Mouse (Mus musculus) naive thymus-derived CD4-positive, alpha-beta T cell, adult 2 months (primary cell): Measurements from ENCODE around the gene Ctr9.
A peak's percentile ranks its signal among the peaks of the same experiment; 100 is the strongest.

Experiments
- DNase-seq: peaks from one replicate; pipeline ENCODE4 v3.0.0-alpha.2; 2011; ENCODE audit warnings: low read depth

Gene Ctr9

DNA sequence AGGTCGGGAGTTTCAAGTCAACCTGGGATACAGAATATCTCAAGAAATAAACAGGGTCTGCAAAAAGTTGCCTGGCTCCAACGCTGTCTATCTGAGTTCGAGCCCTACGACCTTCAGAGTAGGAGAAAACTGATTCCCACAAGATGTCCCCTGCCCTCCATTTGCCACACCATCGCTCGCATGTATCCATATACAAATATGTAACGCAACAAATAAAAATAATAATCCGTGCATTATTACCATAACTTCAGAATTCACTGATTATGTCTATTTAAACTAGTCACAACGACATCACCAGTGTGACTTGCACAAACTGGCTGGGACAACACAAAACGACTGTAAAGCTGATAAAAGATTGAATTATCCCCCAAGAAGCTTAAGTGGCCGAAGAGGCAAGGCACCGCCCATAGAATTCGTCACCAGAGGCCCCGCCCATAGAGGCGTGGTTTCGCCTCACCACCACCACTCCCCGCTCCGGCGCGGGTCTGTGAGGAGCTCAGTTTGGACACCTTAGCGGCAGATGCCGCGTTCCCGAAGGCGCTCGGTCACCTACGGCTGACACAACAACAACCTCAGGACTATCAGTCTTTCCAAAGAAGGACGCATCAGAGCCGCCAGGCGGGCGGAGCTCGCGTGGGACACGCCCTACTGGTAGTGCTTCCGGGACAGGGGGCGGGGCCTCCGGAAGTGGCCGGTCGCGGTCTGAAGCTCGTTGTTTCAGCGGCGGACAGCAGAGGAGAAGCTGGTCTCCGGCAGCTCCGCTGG lies at the start of gene Ctr9:
Gene Ctr9, plus strand, starts transcription at position 671 of the 765 bp plus-strand sequence.
- DNase-seq: peak; percentile 93

DNA sequence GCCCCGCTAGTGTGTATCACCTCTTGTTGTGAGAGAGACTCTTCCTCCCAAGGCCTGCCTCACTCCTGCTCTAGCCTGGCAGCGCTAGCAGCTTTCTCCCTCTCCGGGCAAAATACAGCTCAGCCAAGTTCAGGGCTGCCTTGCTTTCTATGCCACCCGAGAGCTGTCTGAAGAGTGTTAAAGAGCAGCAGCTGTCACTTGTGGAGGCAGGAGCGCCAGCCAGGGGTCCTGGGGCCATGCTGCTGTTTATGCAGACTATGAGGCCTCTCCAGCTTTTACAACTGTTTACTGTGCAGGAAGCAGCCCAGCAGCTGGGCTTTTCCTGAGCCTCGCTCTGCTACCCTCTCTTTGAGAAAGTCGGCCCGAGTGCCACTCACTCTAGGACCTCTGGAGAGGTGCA lies 47.7 kb upstream of the Ctr9 start:
- DNase-seq: peak; percentile 34

DNA sequence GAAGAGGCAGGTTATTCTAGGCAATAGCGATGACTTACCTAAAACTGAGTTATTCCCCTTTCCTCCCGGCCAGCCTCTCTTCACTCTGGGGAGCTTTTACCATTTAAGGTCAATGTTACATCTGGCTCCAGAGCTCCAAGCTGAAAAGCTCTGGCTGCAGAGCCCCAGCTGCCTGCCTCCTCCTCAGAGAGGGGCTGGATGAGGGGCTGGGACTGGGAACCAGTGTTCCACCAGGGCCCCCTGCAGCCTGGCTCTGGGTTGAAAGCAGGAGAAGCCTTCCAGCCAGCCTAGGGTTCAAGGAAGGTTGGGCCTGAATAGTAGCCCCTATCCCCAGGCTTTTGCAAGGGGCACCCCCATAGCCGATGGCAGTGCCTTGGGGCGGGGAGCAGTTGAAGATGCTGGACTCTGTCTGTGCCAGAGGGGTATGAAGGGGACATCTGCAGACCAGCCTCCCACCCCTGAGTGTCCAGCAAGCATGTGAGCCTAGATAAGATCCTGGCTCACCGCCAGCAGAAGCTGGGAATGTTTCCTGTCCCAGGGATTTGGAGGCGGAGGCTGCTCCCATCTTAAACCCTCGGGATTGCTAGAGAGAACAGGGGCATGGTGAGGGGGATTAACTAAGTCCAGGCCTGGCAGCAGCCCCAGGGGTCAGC lies 46.6 kb upstream of the Ctr9 start, which contains the start of gene Mrvi1:
Gene Mrvi1, minus strand, starts transcription at position 409 of the 653 bp plus-strand sequence.
- DNase-seq: no peak

DNA sequence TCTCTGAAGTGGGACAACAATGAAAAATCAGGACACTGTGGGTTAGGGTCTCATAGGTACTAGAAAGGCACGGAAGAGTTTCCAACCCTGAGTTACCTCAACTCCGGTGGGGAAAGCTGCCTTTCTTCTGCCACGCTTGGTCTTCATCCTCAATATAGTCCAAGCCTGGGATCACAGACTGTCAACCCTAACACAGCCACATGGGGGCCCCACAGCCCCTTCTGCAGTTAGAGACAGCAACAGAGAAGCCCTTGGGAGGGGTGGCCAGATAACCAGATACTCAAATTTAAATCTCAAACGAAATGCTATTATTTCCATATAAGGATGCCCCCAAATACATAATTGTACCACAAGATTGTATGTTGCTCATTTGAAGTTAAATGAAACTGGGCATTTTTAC lies 46.0 kb upstream of the Ctr9 start:
- DNase-seq: peak; percentile 52

DNA sequence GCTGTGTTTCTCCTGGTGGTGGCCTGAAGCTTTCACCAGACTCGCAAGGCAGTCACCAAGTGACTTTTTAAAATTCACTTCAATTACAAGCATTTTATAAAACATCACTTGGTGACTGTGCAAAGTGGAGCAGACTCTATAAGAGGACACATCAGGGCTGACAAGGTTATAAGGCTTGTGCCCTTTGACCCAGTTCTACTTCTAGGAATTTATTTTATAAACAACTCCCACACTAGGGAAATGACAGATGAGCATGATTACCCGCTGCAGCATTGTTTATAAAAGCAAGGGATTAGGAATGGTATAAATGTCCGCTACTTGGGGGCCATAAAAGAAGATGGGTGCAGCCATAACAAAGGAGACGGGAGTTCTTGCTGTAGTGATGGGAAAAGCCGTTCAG lies 45.1 kb upstream of the Ctr9 start:
- no peak for DNase-seq

DNA sequence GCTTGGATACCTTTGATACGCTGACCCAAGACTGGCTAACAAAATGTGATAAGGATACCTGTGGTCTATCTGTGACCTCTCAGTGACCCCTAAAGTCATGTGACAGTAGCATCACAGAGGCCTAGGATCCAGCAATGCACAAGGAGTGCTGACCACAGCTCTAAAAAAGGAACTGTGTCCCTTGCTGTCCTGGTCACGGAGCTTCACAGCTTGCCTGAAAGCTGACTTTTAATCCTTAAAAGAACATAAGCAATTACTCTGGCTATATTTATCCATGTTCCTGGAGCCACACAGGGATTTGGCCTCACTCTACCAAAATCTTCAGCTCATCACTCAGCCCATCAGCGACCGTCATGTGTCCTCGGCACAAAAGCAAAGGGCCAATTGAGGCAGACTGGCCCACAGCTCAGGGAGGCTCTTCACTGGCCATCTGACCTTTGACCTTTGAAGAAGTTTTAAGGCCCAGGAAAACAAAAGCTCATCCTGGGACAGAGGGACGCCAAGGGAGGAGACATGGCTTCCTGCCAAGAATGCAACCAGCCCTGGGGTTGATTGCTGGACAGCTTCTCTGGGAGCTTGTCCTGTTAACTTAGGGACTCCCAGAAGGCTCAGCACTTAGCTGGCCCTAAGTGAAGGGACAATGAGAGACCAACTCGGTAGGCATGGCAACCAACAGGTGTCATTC lies 43.0 kb upstream of the Ctr9 start:
- DNase-seq: no peak

DNA sequence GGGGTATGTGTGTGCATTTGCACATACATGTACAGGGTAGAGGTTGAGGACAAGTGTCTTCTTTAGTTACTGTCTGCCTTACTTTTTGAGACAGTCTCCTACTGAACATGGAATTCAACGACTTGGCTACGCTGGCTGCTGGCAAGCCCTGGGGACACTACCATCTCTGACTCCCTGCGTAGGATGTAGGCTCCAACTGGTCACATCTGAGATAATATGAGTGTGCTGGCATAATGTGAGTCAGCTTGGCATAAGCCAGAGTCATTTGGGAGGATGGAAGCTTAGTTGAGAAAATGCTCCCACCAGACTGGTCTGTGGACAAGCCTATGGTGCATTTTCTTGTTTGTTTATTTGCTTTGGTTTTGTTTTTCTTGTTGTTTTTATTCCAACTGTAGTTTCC lies 40.7 kb upstream of the Ctr9 start:
- no peak for DNase-seq

DNA sequence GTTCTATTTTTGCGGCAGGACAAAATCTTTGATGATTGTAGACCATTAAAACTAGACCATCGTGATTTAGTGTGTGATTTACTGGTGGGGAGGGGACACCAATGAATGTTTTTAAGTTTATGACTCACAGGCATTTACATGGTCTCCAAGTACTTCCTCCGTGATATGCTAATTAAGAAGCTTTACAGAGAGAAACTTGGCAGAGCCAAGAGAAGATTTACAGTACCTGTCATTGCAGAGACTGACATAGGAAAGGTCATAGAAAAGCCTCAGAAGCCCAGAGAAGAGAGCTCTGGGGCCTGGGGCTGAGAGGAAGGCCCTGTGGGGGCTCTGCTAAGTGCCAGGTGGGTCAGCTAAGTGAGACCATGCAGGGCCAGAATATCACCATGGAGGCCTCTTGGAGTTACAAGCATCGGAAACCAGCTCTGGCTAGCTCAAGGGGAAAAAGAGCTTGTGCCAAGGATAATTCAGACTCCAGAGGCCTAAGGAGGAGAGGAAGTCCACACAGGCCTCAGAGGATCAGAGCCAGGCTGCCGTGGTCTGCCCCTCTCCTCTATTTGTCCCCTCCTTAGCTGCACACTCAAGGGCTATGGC lies 39.4 kb upstream of the Ctr9 start:
- no peak for DNase-seq

DNA sequence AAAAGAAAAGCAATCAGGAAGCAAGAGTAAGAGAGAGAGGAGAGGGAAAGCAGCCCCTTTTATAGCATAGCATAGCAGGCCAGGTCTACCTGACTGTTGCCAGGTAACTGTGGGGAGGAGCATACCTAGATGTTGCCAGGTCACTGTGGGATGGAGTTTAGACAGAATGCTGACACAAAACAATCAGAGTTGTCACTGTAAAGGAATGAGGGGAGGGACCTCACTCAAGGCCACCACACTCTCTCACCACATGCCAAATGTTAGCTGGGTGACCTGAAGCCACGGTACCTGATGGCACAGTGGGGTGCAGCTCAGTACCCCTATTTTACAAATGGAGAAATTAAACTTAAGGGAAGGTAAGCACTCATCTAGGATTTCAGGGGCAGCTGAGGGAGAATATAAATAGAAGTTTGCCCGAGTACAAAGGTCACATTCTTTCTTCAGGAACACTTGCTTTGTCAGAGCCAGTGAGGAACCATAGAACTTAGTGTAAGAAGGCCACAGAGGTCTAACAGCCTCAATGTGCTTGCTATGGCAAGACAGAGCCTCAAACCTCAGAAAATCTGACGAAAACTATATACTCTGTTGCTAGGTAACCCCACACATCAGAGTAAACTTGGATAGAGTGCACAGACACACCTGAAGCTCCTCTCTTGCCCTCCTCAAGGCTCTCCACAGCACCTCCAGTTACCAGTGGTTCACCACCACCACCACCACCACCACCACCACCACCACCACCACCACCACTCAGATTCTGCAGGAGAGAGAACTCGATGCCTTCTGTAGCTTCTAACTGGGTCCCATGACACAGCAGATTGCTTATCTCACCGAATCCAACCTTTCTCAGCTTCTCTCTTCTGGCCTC lies 38.2 kb upstream of the Ctr9 start:
- no peak for DNase-seq

DNA sequence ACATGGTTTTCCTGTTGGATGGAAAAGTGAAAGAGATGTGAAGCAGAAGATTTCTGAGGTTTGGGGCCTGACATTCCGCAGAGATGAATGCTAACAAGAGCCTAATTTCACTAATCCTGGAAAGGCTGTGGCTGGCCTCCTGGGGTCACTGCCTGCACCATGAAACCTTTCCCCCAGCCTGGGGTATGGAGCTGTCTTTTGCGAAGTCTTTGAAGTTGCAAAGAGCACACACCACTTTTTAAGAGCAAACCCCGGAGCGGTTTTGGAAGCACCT lies 37.6 kb upstream of the Ctr9 start:
- no peak for DNase-seq

DNA sequence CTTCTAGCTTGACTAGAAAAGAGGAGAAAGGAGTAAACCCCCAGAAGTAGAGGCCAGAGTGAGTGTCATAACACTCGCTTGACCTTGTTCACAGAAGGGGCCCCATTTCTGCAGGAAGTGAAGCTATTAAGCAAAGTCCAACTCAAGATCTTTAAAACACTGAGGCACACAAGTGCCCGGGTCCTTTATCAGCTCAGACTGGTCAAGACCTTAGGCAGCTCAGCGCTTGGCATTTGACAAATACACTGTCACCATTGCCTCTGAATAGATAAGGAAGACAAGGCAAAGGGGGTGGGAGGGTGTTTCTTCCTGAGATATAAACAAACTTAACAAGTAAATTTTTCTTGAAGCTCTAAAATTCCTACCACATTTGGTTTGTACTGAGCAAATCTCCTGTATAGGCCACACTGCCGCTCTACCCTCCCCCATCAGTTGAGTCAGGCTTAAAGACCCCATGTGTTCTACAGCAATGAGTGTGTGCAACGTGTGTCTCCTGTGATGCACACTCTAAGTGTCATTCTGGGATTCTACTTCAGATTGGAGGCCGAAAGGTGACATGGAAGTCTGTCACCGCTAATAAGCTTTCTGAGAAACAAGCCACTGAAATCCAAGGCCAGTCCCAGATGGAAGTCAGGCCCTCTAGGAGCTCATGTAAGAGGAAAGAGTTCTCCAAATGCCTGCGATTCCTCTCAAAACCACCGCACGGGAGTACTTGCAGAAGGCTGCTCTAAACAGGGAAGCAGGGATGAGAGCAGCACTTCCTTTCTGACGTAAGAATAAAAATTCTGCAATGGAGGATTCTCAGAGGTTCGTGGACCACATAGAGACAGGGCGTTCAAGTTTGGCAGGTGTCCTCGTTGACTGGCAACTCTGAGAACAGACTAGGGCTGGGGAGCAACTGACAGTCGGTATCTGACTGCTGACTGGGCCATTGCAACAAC lies 29.6 kb upstream of the Ctr9 start:
- DNase-seq: no peak

DNA sequence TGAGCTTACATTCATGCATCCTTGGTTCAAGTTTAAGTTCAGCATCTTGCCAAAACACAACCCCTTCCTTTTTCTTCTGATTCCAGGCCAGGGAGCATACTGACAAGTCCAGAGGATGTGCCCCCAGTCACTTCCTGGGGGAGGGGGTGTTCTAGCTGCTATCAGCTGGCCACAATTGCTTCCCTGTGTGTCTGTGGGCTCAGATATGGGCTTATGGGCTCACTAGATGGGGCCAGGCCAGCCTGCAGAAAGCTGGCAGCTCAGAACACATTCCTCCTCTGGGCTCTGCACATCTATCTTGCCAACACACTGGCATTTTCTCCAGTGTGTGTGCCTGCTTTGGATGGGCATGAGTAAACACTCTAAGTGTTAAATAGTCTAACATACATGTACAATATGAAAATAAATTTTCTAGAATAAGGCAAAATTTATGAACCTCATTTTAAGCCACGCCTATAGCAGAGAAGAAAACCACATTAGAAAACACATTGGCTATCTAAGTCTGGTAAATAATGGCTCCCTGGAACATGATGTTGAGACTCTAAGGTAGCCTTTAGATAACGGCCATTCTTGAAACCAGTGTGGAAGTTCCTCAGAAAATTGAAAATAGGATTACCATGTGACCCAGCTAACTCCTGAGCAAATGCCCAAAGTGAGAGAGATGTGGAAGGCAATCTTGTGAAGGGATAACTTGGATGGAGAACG lies 24.5 kb upstream of the Ctr9 start:
- DNase-seq: no peak

DNA sequence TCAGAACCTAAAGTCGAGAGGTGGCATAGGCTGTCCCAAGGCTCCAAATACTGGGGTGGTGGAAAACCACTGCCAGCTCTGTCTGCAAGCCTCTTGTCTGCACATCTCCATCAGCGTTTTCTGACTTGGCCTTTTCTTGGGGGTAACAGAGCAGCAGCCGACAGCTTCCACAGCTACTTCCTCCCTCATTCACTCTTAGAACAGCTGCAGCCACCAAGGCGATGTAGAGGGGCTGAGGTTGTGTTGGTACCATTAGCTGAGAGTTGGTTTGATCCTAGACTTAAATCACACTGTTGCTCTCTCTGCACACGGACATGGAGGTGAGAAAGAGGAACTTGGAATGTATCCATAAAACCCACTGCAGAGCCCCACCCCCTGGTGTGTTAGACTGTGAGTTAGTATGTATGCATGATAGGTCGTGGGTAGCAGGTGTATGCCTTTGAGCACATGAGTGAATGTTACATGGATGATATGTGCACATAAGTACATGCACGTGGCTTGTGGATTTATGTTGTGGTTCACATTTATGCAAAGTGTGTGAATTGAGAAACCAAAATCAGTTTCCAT lies 14.6 kb upstream of the Ctr9 start:
- DNase-seq: peak; percentile 38

DNA sequence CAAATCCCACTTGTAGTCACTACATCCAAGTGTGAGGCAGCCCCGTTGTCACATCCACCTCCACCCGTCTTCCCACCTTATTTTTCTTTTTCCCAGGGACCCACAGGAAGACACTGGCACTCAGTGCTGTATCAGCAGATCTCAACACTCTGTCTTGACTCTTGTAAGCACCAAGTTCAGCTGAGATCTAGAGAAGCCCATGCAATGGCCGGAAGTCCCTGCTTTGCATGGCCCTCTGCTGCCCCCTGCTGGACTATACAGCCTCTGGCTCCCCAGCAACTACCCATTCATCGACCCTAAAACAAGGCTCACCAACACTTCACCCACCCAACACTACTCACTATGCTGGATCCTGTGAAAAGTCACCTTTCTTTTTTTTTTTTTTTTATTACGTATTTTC lies 13.9 kb upstream of the Ctr9 start:
- DNase-seq: peak; percentile 94

DNA sequence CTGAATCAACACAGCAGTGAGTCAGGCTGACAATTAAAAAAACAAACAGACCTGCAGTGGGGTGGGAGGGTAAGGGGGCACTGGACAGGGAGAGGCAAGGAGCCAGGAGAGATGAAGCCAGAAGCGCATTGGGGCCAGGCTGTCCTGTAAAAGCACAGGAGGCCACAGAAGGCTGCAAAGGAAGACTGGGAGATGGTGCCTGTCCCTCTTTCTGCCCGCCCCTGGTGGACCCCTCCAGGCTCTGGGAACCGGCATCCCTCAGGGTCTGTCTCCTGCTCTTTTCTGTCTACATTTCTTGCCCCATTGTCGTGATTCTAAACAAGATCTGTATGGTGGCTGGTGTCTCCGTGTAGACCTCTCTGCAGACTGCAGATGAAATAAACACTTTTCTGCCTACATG lies 13.0 kb upstream of the Ctr9 start:
- no peak for DNase-seq

DNA sequence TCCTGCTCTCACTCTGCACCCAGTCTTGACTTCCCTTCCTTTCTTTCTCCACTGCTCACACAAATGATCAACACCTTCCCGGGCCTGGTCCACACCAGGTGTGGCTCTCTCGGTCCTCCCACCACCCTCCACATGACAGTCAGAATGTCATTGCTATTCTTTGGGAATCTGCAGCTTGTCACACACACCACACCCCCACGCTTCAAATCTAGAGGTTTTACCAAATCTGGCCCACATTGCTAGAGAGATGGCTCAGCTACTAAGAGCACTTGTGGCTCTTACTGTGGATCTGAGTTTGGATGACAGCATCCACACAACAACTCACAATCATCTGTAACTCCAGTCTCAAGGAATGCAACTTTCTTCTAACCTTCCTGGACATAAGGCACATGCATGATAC lies 11.8 kb upstream of the Ctr9 start:
- no peak for DNase-seq

DNA sequence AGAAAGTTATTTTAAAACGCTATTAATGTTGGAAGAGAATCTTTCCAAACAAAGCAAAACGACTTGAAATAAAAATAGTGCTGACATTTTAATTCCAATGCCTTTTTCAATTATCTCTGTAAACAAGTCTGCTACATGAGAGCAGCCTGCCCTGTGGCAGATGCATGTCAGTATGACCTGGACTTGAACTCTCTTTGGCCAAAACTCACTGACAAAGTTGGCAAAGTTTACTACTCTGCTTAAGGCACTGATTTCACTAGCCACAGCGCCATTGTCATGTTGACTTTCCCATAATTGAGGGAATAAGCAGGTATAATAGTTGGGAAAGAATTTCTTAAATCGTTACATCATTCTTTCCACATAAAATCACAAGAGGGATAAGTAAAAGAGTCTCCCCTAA lies 7.9 kb upstream of the Ctr9 start:
- no peak for DNase-seq

DNA sequence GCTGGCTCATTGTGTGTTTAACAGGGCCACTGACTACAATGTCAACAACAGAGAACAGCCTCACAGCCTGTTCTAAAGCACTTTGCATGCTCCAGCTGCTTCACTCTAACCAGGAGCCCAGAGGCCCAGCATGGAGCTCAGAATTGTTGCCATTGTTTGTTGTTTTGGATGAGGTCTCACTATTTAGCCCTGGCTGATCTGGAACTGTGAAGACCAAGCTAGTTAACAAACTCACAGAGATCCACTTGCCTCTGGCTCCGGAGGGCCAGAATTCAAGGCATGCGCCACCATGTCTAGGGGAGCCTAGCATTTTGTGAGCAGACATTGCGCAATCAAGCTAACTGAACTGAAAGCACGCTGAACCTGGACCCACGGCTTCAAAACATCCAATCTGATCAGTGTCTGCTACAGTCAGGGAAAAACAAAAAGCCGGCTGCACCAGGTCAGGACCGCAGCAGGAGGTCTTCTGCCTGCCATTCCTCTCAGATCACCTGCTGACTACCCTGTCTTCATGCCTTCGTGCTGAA lies 4.6 kb upstream of the Ctr9 start:
- DNase-seq: no peak

DNA sequence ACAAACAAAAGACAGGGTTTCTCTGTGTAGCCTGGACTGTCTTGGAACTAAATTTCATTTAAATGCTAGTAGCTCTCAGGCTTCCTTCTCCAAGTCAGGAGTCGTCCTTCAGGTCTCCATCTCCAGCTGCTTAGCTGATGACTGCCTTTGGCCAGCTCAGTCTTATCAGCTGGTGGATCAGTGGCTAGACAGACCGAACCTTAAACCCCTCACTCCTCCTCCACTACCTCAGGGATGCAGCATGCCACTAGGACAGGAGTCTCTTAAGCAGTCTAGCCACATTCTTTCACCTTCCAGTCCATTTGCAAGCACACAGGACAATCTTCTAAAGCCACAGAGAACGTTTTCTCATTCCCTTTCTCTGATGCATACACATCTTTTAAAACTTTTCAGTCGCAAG lies 3.8 kb upstream of the Ctr9 start:
- DNase-seq: no peak
